Mouse (Mus musculus): ENCODE data around the gene Ephb2. TPM values are rescaled to one million over a fixed set of nuclear protein-coding genes. Genes with fewer than 3 reads are reported as not detected.

The Ephb2 gene
- polyA plus RNA-seq, 1 experiment: 57.6 TPM

GRCm38 (mm10) chr4:136852989-136853388, 17.2 kb upstream of the Ephb2 start:
- Histone ChIP-seq H3K4me3 (ENCODE audit: low read depth, low read length) (0 out of 2 replicates have a peak overlapping the region, but pooled peaks have one; percentile 9), H3K4me1 (ENCODE audit: control insufficient read depth, insufficient read depth, insufficient read length, low read length) (peaks cover 11% of the 10 kb centered on the region; the same call in 1 of the 2 replicates), H3K27me3 (ENCODE audit: control insufficient read depth, insufficient read depth, low read length) (no peaks in the 10 kb centered on the region), H3K27ac (ENCODE audit: insufficient read depth, low read depth, low read length) (peak overlapping the region; percentile 25), H3K36me3 (ENCODE audit: control insufficient read depth, insufficient read depth, low read length) (no peaks in the 10 kb centered on the region)
- no peak for TF ChIP-seq POLR2A (IDR thresholded peaks at IDR 0.05; ENCODE audit: low read depth, low read length)
- TF ChIP-seq CTCF (IDR thresholded peaks at IDR 0.05; ENCODE audit: extremely low read depth, insufficient read length, insufficient replicate concordance, low read depth, low read length): no peak
- 40% methylated on average over 12 of the region's 12 CpGs for whole genome bisulfite sequencing

GRCm38 (mm10) chr4:136852119-136852518, 16.3 kb upstream of the Ephb2 start:
- H3K36me3 ChIP-seq (ENCODE audit: control insufficient read depth, insufficient read depth, low read length): no peaks in the 10 kb centered on the region
- peaks cover 11% of the 10 kb centered on the region; the same call in 1 of the 2 replicates for H3K4me1 ChIP-seq (ENCODE audit: control insufficient read depth, insufficient read depth, insufficient read length, low read length)
- no peaks in the 10 kb centered on the region for H3K27me3 ChIP-seq (ENCODE audit: control insufficient read depth, insufficient read depth, low read length)
- WGBS: 16% methylated on average over 5 of the region's 5 CpGs
- TF ChIP-seq CTCF (IDR thresholded peaks at IDR 0.05; ENCODE audit: extremely low read depth, insufficient read length, insufficient replicate concordance, low read depth, low read length) (no peak), POLR2A (IDR thresholded peaks at IDR 0.05; ENCODE audit: low read depth, low read length) (no peak)
- no peak overlapping the region for H3K4me3 ChIP-seq (ENCODE audit: low read depth, low read length)
- H3K27ac ChIP-seq (ENCODE audit: insufficient read depth, low read depth, low read length): peak overlapping the region; percentile 32

GRCm38 (mm10) chr4:136848565-136848964, 12.8 kb upstream of the Ephb2 start:
- Histone ChIP-seq H3K36me3 (ENCODE audit: control insufficient read depth, insufficient read depth, low read length) (no peaks in the 10 kb centered on the region), H3K4me3 (ENCODE audit: low read depth, low read length) (no peak overlapping the region), H3K4me1 (ENCODE audit: control insufficient read depth, insufficient read depth, insufficient read length, low read length) (peaks cover 16% of the 10 kb centered on the region; the same call in 1 of the 2 replicates), H3K27ac (ENCODE audit: insufficient read depth, low read depth, low read length) (no peak overlapping the region), H3K27me3 (ENCODE audit: control insufficient read depth, insufficient read depth, low read length) (no peaks in the 10 kb centered on the region)
- 82% methylated on average over 4 of the region's 4 CpGs for WGBS
- TF ChIP-seq CTCF (IDR thresholded peaks at IDR 0.05; ENCODE audit: extremely low read depth, insufficient read length, insufficient replicate concordance, low read depth, low read length) (no peak), POLR2A (IDR thresholded peaks at IDR 0.05; ENCODE audit: low read depth, low read length) (no peak)

- Histone ChIP-seq H3K27ac (ENCODE audit: insufficient read depth, low read depth, low read length) (no peak overlapping the region), H3K4me3 (ENCODE audit: low read depth, low read length) (no peak overlapping the region), H3K36me3 (ENCODE audit: control insufficient read depth, insufficient read depth, low read length) (no peaks in the 10 kb centered on the region), H3K27me3 (ENCODE audit: control insufficient read depth, insufficient read depth, low read length) (no peaks in the 10 kb centered on the region), H3K4me1 (ENCODE audit: control insufficient read depth, insufficient read depth, insufficient read length, low read length) (peaks cover 16% of the 10 kb centered on the region; the same call in 1 of the 2 replicates)
- 86% methylated on average over 6 of the region's 6 CpGs for WGBS
- no peak for TF ChIP-seq CTCF (IDR thresholded peaks at IDR 0.05; ENCODE audit: extremely low read depth, insufficient read length, insufficient replicate concordance, low read depth, low read length)
- TF ChIP-seq POLR2A (IDR thresholded peaks at IDR 0.05; ENCODE audit: low read depth, low read length): no peak
Measured at GRCm38 (mm10) chr4:136847166-136847565, 11.4 kb upstream of the Ephb2 start.

- H3K27ac ChIP-seq (ENCODE audit: insufficient read depth, low read depth, low read length): peak overlapping the region; percentile 80
- no peak for TF ChIP-seq CTCF (IDR thresholded peaks at IDR 0.05; ENCODE audit: extremely low read depth, insufficient read length, insufficient replicate concordance, low read depth, low read length)
- no peak for TF ChIP-seq POLR2A (IDR thresholded peaks at IDR 0.05; ENCODE audit: low read depth, low read length)
Measured at GRCm38 (mm10) chr4:136842802-136843201, 7.0 kb upstream of the Ephb2 start.

GRCm38 (mm10) chr4:136842033-136842432, 6.2 kb upstream of the Ephb2 start:
- no peak overlapping the region for H3K4me3 ChIP-seq (ENCODE audit: low read depth, low read length)
- no peaks in the 10 kb centered on the region for H3K27me3 ChIP-seq (ENCODE audit: control insufficient read depth, insufficient read depth, low read length)
- TF ChIP-seq POLR2A (IDR thresholded peaks at IDR 0.05; ENCODE audit: low read depth, low read length) (no peak), CTCF (IDR thresholded peaks at IDR 0.05; ENCODE audit: extremely low read depth, insufficient read length, insufficient replicate concordance, low read depth, low read length) (no peak)
- no peaks in the 10 kb centered on the region for H3K36me3 ChIP-seq (ENCODE audit: control insufficient read depth, insufficient read depth, low read length)
- H3K4me1 ChIP-seq (ENCODE audit: control insufficient read depth, insufficient read depth, insufficient read length, low read length): peaks cover 35% of the 10 kb centered on the region
- 7% methylated on average over 4 of the region's 4 CpGs for WGBS
- peak overlapping the region; percentile 80 for H3K27ac ChIP-seq (ENCODE audit: insufficient read depth, low read depth, low read length)

More at GRCm38 (mm10) chr4:136842802-136843201, 7.0 kb upstream of the Ephb2 start:
- no peaks in the 10 kb centered on the region for H3K36me3 ChIP-seq (ENCODE audit: control insufficient read depth, insufficient read depth, low read length)
- no peak overlapping the region for H3K4me3 ChIP-seq (ENCODE audit: low read depth, low read length)
- 26% methylated on average over 10 of the region's 10 CpGs for WGBS
- peaks cover 31% of the 10 kb centered on the region for H3K4me1 ChIP-seq (ENCODE audit: control insufficient read depth, insufficient read depth, insufficient read length, low read length)
- H3K27me3 ChIP-seq (ENCODE audit: control insufficient read depth, insufficient read depth, low read length): no peaks in the 10 kb centered on the region

GRCm38 (mm10) chr4:136841056-136841455, 5.3 kb upstream of the Ephb2 start:
- Histone ChIP-seq H3K4me3 (ENCODE audit: low read depth, low read length) (no peak overlapping the region), H3K4me1 (ENCODE audit: control insufficient read depth, insufficient read depth, insufficient read length, low read length) (peaks cover 38% of the 10 kb centered on the region), H3K36me3 (ENCODE audit: control insufficient read depth, insufficient read depth, low read length) (no peaks in the 10 kb centered on the region), H3K27ac (ENCODE audit: insufficient read depth, low read depth, low read length) (no peak overlapping the region), H3K27me3 (ENCODE audit: control insufficient read depth, insufficient read depth, low read length) (no peaks in the 10 kb centered on the region)
- WGBS: 12% methylated on average over 5 of the region's 5 CpGs
- no peak for TF ChIP-seq POLR2A (IDR thresholded peaks at IDR 0.05; ENCODE audit: low read depth, low read length)
- TF ChIP-seq CTCF (IDR thresholded peaks at IDR 0.05; ENCODE audit: extremely low read depth, insufficient read length, insufficient replicate concordance, low read depth, low read length): peak; percentile 77; the same call in 1 of the 2 replicates

Data from small intestine, adult 2 months (tissue).